Mouse (Mus musculus) CH12.LX (cell line): Measurements from ENCODE around the gene Mab21l1.

ENCODE experiments used
- CTCF ChIP-seq, 2 experiments: IDR thresholded peaks in 1 of 2; conservative IDR thresholded peaks in 1 of 2; 2 replicates each; pipeline ENCODE4 v1.5.1; 2011 to 2012; ENCODE audit warnings: low read depth in 2 of 2, low read length in 2 of 2, improper control_type of control experiment in 1 of 2, inconsistent platforms in 1 of 2, mild to moderate bottlenecking in 1 of 2, moderate library complexity in 1 of 2
- ELF1 ChIP-seq: IDR thresholded peaks from 2 replicates; pipeline ENCODE4 v1.6.1; 2014; ENCODE audit warnings: low read depth, mild to moderate bottlenecking, inconsistent platforms, low read length, improper control_type of control experiment
- GABPA ChIP-seq: IDR thresholded peaks from 2 replicates; pipeline ENCODE4 v1.6.1; 2012; ENCODE audit warnings: low read depth, low read length, improper control_type of control experiment, inconsistent platforms; ENCODE audit not compliant: insufficient replicate concordance
- HCFC1 ChIP-seq: IDR thresholded peaks from 2 replicates; pipeline ENCODE4 v1.6.1; 2012; ENCODE audit warnings: low read depth, mild to moderate bottlenecking, inconsistent platforms, low read length, improper control_type of control experiment
- JUND ChIP-seq: conservative IDR thresholded peaks from 2 replicates; pipeline ENCODE4 v1.6.1; 2011; ENCODE audit warnings: low read depth, low read length, improper control_type of control experiment
- KAT2A ChIP-seq: IDR thresholded peaks from 2 replicates; pipeline ENCODE4 v1.6.1; 2012; ENCODE audit warnings: low read length, improper control_type of control experiment, inconsistent platforms; ENCODE audit not compliant: insufficient replicate concordance
- MEF2A ChIP-seq: IDR thresholded peaks from 2 replicates; pipeline ENCODE4 v1.6.1; 2014; ENCODE audit warnings: low read depth, mild to moderate bottlenecking, inconsistent platforms, low read length, improper control_type of control experiment, borderline replicate concordance
- POLR2A ChIP-seq: IDR thresholded peaks from 2 replicates; pipeline ENCODE4 v1.6.1; 2011; ENCODE audit warnings: low read depth, mild to moderate bottlenecking, improper control_type of control experiment, low read length
- RAD21 ChIP-seq: IDR thresholded peaks from 2 replicates; pipeline ENCODE4 v1.6.1; 2011; ENCODE audit warnings: low read depth, mild to moderate bottlenecking, low read length, improper control_type of control experiment, moderate library complexity
- RCOR1 ChIP-seq: conservative IDR thresholded peaks from 2 replicates; pipeline ENCODE4 v1.6.1; 2012; ENCODE audit warnings: low read depth, mild to moderate bottlenecking, inconsistent platforms, low read length, improper control_type of control experiment
- TCF12 ChIP-seq: IDR thresholded peaks from 2 replicates; pipeline ENCODE4 v1.6.1; 2014; ENCODE audit warnings: low read depth, mild to moderate bottlenecking, inconsistent platforms, low read length, improper control_type of control experiment
- USF1 ChIP-seq: IDR thresholded peaks from 2 replicates; pipeline ENCODE4 v1.6.1; 2014; ENCODE audit warnings: low read depth, mild to moderate bottlenecking, inconsistent platforms, low read length, improper control_type of control experiment
- ZC3H11A ChIP-seq: IDR thresholded peaks from 2 replicates; pipeline ENCODE4 v1.6.1; 2012; ENCODE audit warnings: low read depth, mild to moderate bottlenecking, inconsistent platforms, low read length, improper control_type of control experiment
- ZMIZ1 ChIP-seq: IDR thresholded peaks from 2 replicates; pipeline ENCODE4 v1.6.1; 2012; ENCODE audit warnings: low read depth, mild to moderate bottlenecking, inconsistent platforms, low read length, improper control_type of control experiment

DNA sequence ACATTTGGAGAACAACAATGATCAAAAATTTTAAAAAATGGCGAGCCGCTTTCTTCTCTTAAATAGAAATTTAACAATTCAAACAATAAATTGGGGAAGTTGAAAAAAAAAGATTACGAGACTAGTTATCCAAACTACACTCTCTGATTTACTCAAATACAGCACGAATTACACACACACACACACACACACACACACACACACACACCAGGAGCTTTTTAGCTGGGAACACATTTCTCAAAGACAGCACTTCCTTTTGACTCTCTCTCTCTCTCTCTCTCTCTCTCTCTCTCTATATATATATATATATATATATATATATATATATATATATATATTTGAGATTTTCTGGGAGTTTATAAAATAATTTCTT lies 5.9 kb downstream of the Mab21l1 start:
- TF ChIP-seq CTCF (conservative IDR thresholded peaks at IDR 0.05 in 1 of 2, IDR thresholded peaks at IDR 0.05 in 1 of 2; ENCODE audit: low read depth in 2 of 2, low read length in 2 of 2) (no peak), POLR2A (no peak), ZMIZ1 (no peak), HCFC1 (no peak), RCOR1 (no peak), ELF1 (no peak), MEF2A (no peak), ZC3H11A (no peak), JUND (no peak), USF1 (no peak), GABPA (no peak), RAD21 (no peak), TCF12 (no peak), KAT2A (no peak)
